Mouse (Mus musculus) left cerebral cortex, postnatal 4 days (tissue): ENCODE results near the gene Lhpp. TPM values are rescaled to one million over a fixed set of nuclear protein-coding genes. Genes with fewer than 3 reads are reported as not detected.

Experiments used
- DNase-seq: peaks from one replicate; pipeline ENCODE4 v3.0.0-alpha.2; 2022
- intact Hi-C: fragments of 180-260 bp; cut with DNase I; formaldehyde crosslinking; loops from one replicate; pipeline ENCODE4 v1.15.1; 2025
- total RNA-seq, 2 experiments: library from RNA; stranded (reverse); gene quantifications; 2 replicates each; pipeline ENCODE4 v1.2.3; 2021

Gene Lhpp
- total RNA-seq, 2 experiments from 2014 or later: 34.6 TPM

DNA sequence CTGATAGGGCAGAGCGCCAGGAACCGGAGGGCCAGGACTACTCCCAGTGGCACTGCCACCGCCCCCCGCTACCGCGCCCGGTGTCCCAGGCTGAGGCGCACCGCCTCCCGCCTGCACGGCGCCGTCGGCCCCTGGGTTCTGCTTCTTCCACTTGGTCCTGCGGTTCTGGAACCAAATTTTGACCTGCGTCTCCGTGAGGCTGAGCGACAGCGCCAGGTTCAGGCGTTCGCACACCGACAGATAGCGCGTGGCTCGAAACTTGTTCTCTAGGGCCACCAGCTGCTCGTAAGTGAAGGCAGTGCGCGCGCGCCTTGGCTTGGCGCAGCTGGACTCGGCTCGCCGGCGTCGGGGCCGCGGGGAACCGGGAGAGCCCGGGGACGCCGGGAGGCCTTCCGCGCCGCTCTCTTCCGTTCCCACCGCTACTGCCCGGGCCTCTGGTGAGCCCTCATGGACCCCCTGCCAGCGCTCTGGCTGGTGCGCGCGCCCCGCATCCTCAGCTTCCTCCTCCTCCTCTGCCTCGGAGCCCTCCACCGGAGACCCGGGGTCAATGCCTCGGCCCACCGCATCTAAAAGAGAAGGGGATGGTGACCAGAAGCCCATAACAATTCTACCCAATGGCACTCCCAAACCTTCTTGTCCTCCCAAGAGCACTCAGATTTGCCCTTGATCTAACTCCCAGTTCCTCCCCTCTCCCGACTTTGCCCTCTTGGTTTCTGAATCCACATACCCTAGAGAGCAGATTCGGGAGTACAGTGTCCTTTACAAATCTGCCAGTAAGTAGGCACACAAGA, 13.0 kb upstream of the Lhpp start:
- intact Hi-C loops: no loop called here
- DNase-seq: no peak

DNA sequence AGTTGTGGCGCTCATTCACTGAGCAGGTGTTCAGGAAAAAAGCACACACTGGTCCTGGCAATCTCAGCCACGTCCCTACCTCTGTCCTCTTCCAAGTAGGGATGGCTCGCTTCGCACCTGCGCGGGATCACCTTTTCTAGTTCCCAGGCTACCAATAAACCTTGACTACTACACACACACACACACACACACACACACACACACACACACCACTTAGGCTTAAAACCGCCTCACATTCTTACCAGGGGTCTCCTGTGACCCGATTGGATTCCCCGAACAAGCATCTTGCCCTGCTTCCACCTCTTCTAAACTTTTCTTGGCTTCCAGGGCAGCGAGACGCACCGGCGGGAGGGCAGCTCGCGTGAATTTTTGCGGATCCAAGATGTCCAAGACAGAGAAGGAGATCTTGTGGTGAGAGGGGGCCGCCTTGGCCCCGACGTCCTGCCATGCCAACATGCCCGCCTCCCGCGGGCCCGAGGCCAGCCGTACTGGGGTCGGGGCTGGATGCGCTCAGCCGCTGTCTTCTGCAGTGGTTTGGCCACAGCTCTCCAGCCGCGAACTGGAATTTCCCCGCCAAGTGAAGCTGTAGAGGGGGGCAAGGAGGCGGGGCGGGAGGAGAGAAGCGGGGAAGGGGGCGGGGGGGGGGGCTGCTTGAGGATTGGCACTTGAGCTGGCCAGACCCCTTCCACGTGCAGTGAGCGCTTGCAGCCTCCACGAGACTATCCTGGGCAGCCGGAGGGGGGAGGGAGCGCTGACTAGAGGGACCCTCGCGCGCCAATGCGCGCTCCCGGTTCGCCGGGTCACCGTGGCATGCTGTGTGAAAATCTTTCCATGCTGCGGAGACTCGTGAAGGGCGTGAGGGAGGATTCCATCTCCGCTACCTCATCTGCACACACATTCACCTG, 11.1 kb upstream of the Lhpp start, which contains the start of gene Nkx1-2:
Gene Nkx1-2 (minus strand): TSS at position 567 of the 905 bp plus-strand sequence.
- peak; percentile 36 for DNase-seq
- intact Hi-C loops: no loop called here

DNA sequence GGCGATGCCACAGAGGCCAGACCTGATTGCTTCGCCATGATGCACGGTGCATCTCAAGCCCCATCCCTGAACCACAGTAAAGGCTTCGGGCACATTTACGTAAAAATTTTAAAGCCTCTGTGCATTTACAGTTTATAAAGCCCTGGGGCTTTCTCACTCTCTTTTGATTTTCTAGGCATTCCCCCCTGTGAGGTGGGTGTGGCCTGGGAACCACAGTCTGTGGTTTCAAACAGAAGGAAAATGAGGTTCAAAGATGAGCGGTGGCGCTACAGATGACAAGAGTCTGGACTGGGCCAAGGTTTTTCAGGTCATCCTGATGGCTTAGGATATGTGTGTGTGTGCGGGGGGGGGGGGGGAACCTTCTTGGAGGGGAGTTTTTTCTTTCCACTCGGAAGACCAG, 10.4 kb upstream of the Lhpp start:
- intact Hi-C loops: no loop called here
- no peak for DNase-seq

DNA sequence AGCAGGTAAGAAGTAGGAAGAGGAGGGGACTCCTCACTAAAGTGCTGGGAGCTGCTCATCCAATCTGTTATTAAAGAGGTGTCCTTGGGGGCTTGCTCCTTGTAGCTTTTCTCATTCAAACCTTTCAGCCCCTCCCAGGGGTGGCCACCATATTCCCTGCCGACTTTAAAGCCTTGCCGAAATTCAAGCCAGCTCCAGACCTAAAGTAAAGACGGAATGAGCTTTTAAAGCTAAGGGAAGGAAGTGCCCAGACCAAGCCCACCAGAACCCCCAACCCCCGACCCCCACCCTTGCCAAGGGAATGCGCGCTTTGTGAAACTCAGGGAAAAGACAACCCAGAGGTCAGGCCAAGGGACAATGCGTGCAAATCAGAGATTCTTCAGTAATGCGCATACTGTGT, 9.5 kb upstream of the Lhpp start:
- intact Hi-C loops: no loop called here
- no peak for DNase-seq

DNA sequence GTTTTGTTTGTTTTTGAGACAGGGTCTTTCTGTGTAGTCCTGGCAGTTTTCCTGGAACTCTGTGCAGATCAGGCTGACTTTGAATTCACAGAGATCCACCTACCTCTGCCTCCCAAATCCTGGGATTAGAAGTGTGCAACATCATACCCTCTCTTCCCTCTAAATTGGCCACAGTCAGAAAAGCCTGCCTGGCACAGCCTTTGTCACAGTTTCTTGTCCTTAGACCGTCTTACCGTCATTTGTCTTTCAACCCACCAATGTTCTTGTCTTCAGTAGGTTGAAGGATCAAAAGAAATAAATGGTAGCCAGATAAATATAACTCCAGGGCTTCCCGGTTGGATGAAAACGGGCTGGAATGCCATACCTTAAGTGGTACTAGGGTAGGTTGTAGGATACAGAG, 5.7 kb upstream of the Lhpp start:
- intact Hi-C loops: no loop called here
- no peak for DNase-seq

DNA sequence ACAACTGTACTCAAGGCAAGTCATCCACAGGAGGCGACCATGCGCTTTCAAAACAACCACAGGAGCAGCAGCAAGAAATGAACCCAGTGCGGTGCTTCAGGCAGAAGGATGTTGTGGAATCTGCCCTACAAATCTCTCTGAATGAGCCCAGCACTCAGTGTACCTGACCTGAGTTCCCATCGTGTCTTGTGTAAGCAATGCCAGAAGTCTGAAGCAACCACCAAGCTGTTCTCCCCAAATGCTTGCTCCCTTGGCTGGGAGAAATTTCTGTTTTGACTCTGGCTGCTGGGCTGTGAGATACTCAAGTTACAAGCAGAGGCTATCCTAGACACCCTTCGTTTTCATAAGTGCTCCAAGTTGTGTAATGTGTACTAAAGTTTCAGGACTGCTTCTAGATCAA, 4.7 kb upstream of the Lhpp start:
- intact Hi-C loops: no loop called here
- no peak for DNase-seq

DNA sequence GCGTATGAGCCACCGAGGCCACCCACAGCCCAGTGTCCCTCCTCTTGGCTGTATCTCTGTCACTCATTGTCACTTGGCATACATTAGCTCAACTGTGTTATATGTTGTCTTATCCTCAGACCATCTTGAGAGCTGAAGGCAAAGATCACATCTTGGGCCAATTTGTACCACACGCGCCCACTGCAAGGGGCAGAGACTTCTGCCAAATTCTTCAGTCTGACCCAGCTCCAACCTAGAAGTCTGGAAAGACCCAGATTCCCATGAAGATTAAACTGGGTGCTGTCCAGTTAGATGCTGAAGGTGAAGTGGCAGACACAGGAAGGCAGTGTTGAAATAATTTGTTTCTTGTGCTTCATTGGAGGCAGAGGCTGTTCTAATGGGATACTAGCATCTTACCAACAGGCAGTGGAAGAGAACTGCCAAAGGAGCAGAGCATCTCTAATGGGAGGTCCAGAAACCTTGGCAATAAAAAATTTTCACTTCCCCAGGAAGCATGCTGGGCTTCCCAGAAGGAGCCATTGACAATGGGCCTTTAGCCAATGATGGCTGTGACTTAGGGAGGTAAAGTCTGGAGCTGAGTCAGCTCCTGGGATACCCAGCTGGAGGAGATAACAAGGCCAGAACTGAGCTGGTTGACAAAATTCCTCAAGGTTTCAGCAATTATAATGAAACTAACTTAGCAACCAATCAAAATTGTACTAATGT, 2.0 kb upstream of the Lhpp start:
- DNase-seq: peak; percentile 23
- intact Hi-C loops: no loop called here

DNA sequence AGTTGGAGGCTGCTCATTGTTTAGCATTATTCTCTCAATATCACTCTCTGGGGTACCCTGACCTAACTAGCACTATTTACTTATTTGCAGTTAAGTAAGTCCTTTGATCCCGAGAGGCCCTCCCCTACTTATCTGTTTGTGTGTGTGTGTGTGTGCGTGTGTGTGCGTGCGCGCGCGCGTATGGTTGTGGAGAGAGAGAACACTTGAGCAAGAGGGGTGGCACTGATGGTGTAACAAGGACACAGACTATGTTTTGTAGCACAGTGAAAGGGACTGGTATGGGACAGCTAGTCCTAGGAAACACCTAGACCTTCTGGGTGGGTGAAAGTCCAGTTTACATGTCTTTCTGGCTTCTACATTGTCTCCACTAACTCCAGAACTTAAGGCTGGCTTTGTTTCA, 1.1 kb downstream of the Lhpp start:
- DNase-seq: no peak
- intact Hi-C loops: no loop called here

DNA sequence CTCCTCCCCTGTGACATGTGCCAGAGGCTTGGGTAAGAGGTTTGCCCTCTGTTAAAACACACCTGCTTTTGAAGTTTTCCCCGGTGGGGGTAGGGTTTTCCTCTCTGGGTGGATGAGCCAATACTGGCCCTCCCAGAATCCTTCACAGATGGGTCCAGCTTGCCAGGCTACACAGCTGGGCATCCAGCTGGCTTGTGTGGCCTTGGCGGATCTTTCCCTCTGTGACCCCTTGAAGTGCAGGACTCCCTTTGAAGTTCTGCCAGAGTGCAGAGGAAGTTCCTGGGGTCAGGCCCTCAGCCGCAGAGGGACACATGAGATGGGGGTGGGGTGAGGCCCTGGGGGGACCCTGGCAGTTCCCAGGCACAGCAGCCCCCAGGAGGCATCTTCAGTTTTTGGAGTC, 4.9 kb downstream of the Lhpp start:
- intact Hi-C loops: no loop called here
- no peak for DNase-seq

DNA sequence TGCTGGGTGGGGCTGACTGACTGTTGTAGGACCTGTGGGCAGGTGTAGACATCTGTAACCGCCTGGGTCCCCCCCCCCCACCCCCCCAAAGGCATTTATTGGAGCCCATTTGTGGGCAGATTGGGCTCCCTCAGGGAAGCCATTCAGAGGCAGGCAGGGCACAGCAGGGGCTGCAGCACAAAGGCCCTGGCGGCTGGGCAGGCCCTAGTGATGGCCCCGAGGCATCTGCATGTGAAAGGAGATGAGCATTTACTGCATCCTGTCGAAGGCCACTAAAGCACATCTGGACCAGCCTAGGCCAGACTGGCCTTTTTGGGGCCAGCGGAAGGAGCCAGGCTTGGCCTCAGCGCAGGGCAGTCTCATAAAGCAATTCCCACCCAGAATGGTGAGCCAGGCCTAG, 6.0 kb downstream of the Lhpp start:
- DNase-seq: no peak
- intact Hi-C loops: no loop called here

DNA sequence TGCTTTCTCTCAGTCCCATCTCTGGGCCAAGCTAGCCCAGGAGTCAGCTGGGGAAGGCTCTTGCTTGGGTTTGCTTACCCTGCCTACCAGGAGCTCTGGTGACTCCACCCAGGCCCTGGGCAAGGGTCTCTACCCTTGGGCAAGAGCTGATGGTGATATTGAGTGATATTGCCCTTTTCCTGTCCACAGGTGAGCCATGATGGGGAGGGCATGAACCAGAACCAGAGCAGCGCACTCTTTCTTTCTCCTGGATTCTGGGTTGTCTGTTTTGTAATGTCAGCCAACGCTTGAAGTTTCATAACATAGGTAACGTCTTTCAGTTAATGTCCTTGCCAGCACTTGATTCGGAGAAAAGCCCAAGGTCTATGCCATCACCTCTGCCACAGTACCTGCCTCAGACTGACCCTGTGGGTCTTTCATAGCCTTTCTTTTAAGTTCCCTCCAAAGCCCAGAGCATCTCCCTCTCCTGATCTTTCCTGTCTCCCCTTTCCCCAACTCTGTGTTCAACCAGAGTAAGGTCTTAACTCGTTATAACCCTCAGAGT, 6.7 kb downstream of the Lhpp start:
- DNase-seq: no peak
- intact Hi-C loops: no loop called here

DNA sequence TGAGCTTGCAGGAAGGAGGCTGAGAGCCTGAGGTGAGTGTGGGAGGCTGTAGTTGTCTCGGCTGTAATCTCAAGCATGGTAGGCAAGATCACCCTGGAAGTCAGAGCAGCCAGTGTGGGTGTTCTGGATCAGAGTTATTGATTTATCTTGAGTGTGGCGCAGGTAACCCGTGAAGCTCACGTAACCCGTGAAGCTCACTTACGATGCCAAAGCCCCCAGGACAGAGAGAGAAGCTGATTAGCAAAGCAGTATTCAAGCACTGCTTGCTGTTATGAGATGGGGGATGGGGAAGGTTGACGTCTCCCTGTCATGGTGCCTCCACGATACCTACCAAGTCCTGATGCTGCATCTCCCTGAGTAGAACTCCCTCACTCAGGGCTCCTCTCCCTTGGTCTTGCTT, 9.1 kb downstream of the Lhpp start:
- intact Hi-C loops: no loop called here
- DNase-seq: no peak

DNA sequence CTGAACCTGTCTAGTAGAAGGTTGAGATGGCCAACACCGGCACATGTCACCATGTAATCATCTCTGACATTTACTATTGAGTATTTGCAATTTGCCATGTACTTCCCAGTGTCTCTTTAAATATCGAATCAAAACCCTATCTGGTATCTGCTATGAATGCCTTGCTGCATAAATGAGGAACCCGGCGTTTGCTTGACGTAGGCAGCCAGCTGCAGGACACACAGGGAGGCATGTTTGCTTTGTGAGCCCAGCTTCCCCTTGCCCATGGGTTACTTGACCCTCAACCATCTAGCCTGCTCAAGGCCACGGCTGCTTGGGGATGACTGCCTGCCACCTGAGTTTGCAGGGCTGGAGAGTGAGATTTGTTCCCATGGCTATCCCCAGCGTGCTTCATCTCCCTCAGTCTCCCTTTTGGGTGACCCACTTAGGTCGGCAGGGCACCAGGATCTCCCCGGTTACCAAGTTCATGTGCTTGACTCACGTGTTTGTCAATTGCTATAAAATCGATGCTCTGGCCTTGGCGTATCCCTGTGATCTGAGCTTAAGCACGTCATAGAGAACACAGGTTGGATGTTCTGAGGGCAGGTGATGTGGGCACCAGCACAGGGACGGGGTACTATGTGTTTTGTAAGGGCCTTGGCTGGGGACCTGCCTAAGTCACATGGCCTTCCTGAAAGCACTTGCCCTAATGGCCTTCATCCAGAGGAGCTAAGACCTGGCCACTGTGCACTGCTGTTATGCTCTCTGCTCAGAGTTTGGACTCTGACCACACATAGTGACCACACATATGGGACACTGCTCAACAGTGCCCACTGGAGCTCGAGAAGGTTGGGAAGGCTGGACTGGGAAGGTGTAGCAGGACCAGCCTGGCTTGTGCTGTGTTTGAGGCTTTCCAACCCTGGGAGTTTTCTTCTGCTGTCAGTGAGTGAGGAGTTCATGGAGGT, 9.8 kb downstream of the Lhpp start:
- intact Hi-C loops: no loop called here
- no peak for DNase-seq

DNA sequence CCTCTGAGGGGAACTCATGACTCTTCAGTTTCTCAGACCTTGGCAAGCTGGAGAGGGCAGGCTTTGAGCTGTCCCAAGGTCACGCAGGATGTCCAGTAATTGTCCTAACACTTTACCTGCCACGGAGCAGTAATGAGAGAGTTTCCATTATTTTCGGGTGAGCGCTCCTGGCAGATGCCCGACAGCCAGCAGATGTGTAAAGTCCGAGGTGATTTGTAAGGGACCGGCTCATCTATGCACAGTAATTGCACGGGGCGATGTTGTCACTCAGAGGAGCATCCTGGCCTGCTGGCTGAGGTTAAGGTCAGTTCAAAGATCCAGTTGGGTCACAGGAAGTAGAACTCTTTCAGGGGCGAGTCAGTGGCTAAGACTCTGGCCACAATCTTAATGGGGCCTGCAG, 13.7 kb downstream of the Lhpp start:
- intact Hi-C loops: no loop called here
- no peak for DNase-seq

DNA sequence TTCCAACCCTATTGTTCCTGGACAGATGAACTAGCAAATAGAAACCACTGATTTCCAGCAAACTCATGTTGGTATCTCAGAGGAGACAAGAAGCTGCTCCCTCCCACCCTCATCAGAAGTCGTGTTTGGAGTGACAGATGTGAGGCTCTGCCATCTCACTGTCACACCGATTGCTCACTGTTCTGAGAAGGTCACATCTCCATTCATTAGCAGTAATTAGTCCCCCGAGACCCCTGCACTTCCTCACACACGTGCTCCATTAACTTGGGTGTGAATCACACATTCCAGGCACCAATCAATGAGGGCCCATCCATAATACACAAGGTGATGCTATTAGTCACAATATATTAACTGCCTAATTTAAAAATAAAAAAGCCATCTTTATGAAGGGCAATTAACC, 15.7 kb downstream of the Lhpp start:
- DNase-seq: no peak
- intact Hi-C loops: no loop called here

DNA sequence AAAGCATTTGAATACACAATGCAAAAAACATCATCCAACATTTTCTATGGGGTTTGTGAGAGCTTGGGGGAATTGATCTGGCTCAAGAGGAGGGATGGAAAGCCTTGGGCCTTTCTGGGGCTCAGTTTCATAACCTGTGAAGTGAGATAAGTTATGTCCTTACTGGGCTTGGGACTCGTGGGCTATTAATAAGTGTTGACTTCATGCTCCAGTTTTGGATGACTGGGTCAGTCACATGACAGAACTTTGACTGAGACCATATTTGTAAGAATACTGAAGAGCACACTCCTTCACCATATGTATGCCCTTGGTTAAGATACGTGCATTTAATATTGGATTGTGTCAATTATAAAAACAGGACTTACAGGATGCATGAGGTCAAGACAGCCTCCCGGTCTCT, 17.0 kb downstream of the Lhpp start:
- intact Hi-C loops: no loop called here

DNA sequence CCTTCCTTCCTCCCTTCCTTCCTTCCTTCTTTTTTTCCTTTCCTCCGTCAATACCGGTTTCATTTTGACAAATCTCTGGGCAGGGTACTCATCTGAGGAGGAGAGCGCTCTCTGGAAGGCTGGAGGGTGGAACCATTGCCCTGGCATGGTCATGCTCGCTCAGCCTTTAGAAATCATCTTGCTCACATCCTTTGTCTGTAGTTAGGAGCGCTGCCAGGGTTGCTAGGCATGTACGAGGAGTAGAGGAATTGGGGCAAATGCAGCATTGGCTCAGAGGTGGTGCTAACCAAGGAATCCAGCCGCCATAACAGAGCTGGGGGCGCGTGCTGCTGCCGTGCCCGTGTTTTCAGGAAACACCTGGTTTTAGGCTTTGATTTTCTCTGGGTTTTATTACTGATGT, 20.9 kb downstream of the Lhpp start:
- intact Hi-C loops: no loop called here
- DNase-seq: peak; percentile 80

More for the DNA sequence above, 17.0 kb downstream of the Lhpp start:
- no peak for DNase-seq

DNA sequence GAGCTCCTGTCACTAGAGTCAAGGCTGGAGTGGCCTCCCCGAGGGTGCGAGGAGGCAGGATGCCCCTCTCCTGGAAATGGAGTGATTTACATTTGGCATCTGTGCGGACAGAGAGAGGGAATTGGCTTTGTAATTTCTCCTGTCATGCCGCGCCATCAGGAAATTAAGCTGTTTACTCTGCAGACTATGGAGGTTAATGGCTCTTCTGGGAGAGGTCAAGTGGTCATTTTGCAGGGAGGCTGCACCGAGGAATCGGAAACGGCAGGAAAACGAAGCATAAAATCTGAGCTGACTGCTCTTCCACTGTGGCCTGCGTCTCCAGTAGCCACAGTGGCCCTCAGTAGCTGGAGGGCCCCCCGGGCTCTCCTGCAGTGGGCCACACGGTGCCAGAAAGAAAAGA, 26.9 kb downstream of the Lhpp start:
- DNase-seq: no peak
- intact Hi-C loops: no loop called here

DNA sequence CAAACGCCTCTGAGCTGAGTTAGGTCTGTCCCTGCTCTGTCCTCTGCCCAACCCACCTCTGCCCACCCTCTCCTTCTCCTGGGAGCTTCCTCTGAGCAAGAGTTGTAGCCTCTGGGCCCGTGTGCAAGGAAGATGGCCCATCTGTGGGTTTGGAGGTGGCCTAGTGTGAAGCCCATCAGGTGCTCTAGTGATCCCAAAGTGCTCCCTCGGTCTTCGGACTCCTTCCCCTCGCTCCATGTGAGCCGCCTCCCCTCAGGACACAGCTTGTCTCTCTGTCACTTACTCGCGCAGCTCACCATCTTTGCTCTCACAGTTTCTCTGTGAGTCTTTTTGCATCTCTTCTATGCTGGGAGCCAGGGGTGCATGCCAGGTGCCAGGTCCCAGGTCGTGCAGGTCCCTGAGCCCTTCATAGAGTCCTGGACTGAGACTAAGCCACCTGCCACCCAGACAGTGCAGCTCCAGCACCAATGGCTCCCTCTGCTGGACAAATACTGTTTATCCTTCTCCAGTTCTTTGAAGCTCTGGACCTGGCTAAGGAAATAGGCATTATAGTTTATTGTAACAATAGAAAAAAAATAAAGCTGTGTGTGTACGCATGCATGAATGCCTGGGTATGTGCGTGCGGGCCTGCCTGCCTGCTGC, 28.1 kb downstream of the Lhpp start:
- peak; percentile 41 for DNase-seq
- intact Hi-C loops: no loop called here

DNA sequence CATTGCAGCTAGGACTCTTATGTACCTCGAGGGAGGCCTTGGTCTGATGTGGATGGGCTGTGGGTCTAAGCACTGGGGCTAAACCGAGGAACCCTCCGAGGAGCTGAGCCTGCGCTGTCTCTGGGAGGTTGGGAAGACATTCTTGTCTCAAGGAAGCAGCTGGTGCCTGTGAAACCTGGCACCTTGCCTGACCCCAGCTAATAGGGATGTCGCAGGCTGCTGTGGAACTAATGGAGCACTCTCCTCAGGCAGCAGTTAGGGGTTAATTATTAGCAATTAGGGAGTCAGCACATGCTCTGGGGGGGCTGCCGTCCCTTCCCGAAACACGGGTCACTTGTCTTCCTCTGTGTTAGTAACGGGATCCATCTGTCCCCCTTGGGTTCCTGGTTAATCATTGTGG, 30.5 kb downstream of the Lhpp start:
- DNase-seq: peak; percentile 86
- intact Hi-C loops: no loop called here
